Mouse (Mus musculus): ENCODE measurements around the gene Gcnt3. TPM values are rescaled to one million over a fixed set of nuclear protein-coding genes. Genes with fewer than 3 reads are reported as not detected.

The Gcnt3 gene
- polyA plus RNA-seq, 1 experiment: 5.6 TPM

DNA sequence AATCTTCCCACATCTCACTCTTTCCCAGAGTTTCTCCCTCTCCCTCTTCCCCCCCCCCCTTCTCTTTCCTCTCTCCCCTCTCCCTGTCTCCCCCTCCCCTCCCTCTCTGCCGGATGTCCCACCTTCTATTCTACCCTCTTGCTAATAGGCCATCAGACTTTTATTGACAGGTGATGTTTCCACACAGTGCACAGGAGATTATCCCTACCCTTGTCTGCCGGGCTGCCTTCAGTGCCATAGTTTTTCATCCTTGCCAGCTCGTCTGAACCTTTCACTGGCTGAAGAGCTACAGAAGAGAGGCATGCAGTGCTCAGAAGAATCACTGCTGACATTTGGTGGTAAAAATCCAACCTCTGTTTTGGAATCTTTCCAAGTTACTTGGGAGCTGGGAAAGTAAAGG is 15.5 kb upstream of the Gcnt3 start:
- Histone ChIP-seq H3K27me3 (ENCODE audit: control insufficient read depth, insufficient read depth, low read length) (no peaks in the 10 kb centered on the region), H3K27ac (ENCODE audit: insufficient read depth, low read depth, low read length) (peak overlapping the region; percentile 54; the same call in 1 of the 2 replicates), H3K4me3 (ENCODE audit: low read depth, low read length) (no peak overlapping the region), H3K36me3 (ENCODE audit: control insufficient read depth, insufficient read depth, low read length) (no peaks in the 10 kb centered on the region), H3K4me1 (ENCODE audit: control insufficient read depth, insufficient read depth, insufficient read length, low read length) (peaks cover 25% of the 10 kb centered on the region; the same call in 1 of the 2 replicates)
- TF ChIP-seq POLR2A (IDR thresholded peaks at IDR 0.05; ENCODE audit: low read depth, low read length): no peak
- TF ChIP-seq CTCF (IDR thresholded peaks at IDR 0.05; ENCODE audit: extremely low read depth, insufficient read length, insufficient replicate concordance, low read depth, low read length): no peak
- WGBS: 25% methylated on average over 3 of the region's 3 CpGs

DNA sequence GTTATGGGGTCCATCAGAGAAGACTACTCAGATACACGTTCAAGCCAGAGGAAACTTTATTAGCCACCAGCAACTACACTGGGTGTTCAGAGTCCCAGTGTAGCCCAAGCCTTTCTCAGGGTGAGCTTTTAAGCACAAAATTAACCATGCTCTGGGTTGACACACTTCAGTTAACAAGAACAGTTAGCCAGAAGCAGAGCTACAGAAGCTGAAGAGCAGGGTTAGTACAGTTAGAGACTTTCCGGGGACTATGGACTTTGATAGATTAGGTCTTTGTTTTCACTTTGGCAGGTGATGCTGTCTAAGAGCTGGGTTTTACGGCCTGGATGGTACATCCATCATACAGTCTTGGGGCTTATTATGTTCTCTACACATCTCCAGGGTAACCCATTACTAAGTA is 14.8 kb upstream of the Gcnt3 start:
- Histone ChIP-seq H3K27me3 (ENCODE audit: control insufficient read depth, insufficient read depth, low read length) (no peaks in the 10 kb centered on the region), H3K36me3 (ENCODE audit: control insufficient read depth, insufficient read depth, low read length) (no peaks in the 10 kb centered on the region), H3K4me1 (ENCODE audit: control insufficient read depth, insufficient read depth, insufficient read length, low read length) (peaks cover 30% of the 10 kb centered on the region; the same call in 1 of the 2 replicates), H3K27ac (ENCODE audit: insufficient read depth, low read depth, low read length) (peak overlapping the region; percentile 34; the same call in 1 of the 2 replicates), H3K4me3 (ENCODE audit: low read depth, low read length) (no peak overlapping the region)
- 35% methylated on average over 3 of the region's 3 CpGs for WGBS
- TF ChIP-seq CTCF (IDR thresholded peaks at IDR 0.05; ENCODE audit: extremely low read depth, insufficient read length, insufficient replicate concordance, low read depth, low read length) (no peak), POLR2A (IDR thresholded peaks at IDR 0.05; ENCODE audit: low read depth, low read length) (no peak)

DNA sequence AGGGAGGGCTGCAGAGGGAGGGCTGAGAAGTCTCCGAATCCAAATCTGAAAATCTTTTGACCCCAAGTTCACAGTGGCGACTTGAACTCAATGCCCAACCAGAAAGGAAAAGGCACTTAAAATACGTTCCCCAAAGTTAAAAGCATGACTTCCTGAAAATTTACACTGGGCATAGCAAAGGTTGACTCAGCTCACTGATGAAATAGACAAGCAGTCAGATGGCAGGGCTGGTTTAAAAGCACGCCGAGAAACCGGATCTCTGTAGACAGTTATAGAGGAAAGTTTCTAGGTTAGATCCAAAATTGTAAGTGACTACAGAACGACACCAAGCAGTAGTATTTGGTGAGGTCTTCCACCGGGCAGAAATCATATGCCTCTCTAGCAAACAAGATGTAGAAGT is 12.0 kb upstream of the Gcnt3 start:
- Histone ChIP-seq H3K4me1 (ENCODE audit: control insufficient read depth, insufficient read depth, insufficient read length, low read length) (peaks cover 47% of the 10 kb centered on the region), H3K27ac (ENCODE audit: insufficient read depth, low read depth, low read length) (no peak overlapping the region), H3K36me3 (ENCODE audit: control insufficient read depth, insufficient read depth, low read length) (no peaks in the 10 kb centered on the region), H3K27me3 (ENCODE audit: control insufficient read depth, insufficient read depth, low read length) (no peaks in the 10 kb centered on the region), H3K4me3 (ENCODE audit: low read depth, low read length) (no peak overlapping the region)
- WGBS: 58% methylated on average over 8 of the region's 8 CpGs
- TF ChIP-seq CTCF (IDR thresholded peaks at IDR 0.05; ENCODE audit: extremely low read depth, insufficient read length, insufficient replicate concordance, low read depth, low read length): no peak
- TF ChIP-seq POLR2A (IDR thresholded peaks at IDR 0.05; ENCODE audit: low read depth, low read length): no peak

DNA sequence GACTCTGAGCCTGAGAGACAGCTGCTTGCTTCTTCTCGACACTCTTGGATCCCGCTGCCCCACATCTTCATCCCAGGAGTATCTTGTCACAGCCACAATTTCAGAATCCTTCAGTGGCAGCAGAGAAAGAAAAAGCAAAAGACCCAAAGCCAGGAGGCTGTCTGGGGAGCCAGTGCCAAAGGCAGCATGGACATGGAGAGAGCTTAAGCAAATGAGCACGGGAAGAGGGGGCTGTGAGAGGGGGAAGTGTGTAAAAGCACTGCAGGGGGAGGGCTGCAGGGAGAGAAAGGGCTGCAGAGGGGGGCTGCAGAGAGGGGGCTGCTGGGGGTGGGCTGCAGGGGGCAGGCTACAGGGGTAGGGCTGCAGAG is 11.5 kb upstream of the Gcnt3 start:
- no peak for TF ChIP-seq POLR2A (IDR thresholded peaks at IDR 0.05; ENCODE audit: low read depth, low read length)
- TF ChIP-seq CTCF (IDR thresholded peaks at IDR 0.05; ENCODE audit: extremely low read depth, insufficient read length, insufficient replicate concordance, low read depth, low read length): no peak
- Histone ChIP-seq H3K36me3 (ENCODE audit: control insufficient read depth, insufficient read depth, low read length) (no peaks in the 10 kb centered on the region), H3K27ac (ENCODE audit: insufficient read depth, low read depth, low read length) (peak overlapping the region; percentile 93; the same call in 1 of the 2 replicates), H3K4me3 (ENCODE audit: low read depth, low read length) (no peak overlapping the region), H3K4me1 (ENCODE audit: control insufficient read depth, insufficient read depth, insufficient read length, low read length) (peaks cover 48% of the 10 kb centered on the region), H3K27me3 (ENCODE audit: control insufficient read depth, insufficient read depth, low read length) (no peaks in the 10 kb centered on the region)
- 60% methylated on average over 3 of the region's 3 CpGs for WGBS

DNA sequence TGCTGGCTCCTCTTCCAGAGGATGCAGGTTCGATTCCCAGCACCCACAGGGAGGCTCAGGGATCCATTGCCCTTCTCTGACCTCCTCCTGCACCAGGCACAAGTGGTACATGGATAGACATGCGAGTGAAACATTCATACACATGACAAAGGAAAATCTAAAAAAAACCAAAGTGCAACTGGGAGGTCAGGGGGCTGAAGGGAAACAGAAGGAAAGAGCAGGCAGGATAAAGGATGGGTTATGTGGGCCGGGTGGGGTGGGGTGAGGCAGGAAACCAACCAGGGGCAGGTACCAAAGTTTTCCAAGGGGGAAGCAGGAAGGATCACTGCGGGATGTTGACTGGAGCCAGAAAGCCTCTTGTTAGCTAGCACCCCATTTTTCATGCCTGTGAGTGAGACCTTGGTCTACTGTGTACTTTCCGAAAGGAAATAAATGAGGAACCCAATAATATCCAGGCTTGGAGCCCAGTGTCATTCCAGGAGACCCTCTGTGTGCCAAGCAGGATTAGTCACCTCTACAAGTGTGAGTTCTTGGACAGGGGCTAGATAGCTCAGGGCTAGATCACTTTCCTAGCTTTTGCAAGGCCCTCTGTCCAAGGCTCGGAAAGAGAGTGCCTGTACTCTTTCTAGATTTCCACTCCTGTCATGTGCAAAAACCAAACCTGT is 11.0 kb upstream of the Gcnt3 start:
- no peak for TF ChIP-seq CTCF (IDR thresholded peaks at IDR 0.05; ENCODE audit: extremely low read depth, insufficient read length, insufficient replicate concordance, low read depth, low read length)
- TF ChIP-seq POLR2A (IDR thresholded peaks at IDR 0.05; ENCODE audit: low read depth, low read length): no peak
- no peaks in the 10 kb centered on the region for H3K36me3 ChIP-seq (ENCODE audit: control insufficient read depth, insufficient read depth, low read length)
- H3K4me3 ChIP-seq (ENCODE audit: low read depth, low read length): no peak overlapping the region
- H3K4me1 ChIP-seq (ENCODE audit: control insufficient read depth, insufficient read depth, insufficient read length, low read length): peaks cover 50% of the 10 kb centered on the region
- peak overlapping the region; percentile 93 for H3K27ac ChIP-seq (ENCODE audit: insufficient read depth, low read depth, low read length)
- WGBS: 34% methylated on average over 6 of the region's 6 CpGs
- no peaks in the 10 kb centered on the region for H3K27me3 ChIP-seq (ENCODE audit: control insufficient read depth, insufficient read depth, low read length)

DNA sequence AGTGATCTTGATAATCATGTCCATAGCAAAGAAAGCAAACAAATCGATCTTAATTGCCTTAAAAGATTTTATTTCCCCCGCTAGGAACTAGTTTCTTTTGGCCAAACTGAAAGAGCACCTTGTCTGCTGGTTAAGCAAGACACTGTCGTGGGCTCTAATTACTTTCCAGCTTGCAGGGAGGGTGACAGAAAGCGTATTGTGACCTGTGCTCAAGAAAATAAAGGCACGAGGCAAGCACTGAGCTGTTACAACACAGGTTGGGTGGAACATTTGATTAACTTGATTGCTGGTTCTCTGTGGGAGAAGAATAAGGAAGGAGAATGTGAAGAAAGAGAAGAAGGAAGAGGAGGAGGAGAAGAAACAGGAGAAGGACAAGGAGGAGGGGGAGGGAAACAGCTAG is 10.4 kb upstream of the Gcnt3 start:
- no peaks in the 10 kb centered on the region for H3K27me3 ChIP-seq (ENCODE audit: control insufficient read depth, insufficient read depth, low read length)
- 27% methylated on average over 5 of the region's 5 CpGs for WGBS

DNA sequence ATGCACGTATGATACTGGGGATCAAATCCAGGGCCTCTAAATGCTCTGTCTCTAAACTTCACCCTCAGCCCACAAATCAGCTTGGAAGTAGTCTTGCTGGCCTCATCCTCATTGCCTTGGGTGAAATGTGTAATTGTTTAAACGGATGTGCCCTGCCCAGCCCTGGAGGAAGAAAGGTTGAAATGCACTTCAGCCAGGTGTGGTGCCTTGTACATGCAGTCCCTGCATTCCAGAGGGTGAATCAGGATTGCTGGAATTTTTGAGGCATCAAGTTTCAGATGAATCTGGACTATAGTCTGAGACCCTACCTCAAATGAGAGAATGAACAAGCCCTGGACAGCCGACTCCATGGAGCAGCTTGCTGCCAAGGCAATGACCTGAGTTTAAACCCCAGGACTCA is 10.0 kb upstream of the Gcnt3 start:
- TF ChIP-seq POLR2A (IDR thresholded peaks at IDR 0.05; ENCODE audit: low read depth, low read length) (no peak), CTCF (IDR thresholded peaks at IDR 0.05; ENCODE audit: extremely low read depth, insufficient read length, insufficient replicate concordance, low read depth, low read length) (no peak)
- Histone ChIP-seq H3K36me3 (ENCODE audit: control insufficient read depth, insufficient read depth, low read length) (no peaks in the 10 kb centered on the region), H3K4me1 (ENCODE audit: control insufficient read depth, insufficient read depth, insufficient read length, low read length) (peaks cover 52% of the 10 kb centered on the region), H3K4me3 (ENCODE audit: low read depth, low read length) (no peak overlapping the region), H3K27ac (ENCODE audit: insufficient read depth, low read depth, low read length) (peak overlapping the region; percentile 93), H3K27me3 (ENCODE audit: control insufficient read depth, insufficient read depth, low read length) (no peaks in the 10 kb centered on the region)
- 22% methylated on average over 3 of the region's 3 CpGs for WGBS

More for the DNA sequence above, 10.4 kb upstream of the Gcnt3 start:
- H3K36me3 ChIP-seq (ENCODE audit: control insufficient read depth, insufficient read depth, low read length): no peaks in the 10 kb centered on the region
- H3K4me1 ChIP-seq (ENCODE audit: control insufficient read depth, insufficient read depth, insufficient read length, low read length): peaks cover 50% of the 10 kb centered on the region
- H3K4me3 ChIP-seq (ENCODE audit: low read depth, low read length): no peak overlapping the region
- H3K27ac ChIP-seq (ENCODE audit: insufficient read depth, low read depth, low read length): peak overlapping the region; percentile 93
- no peak for TF ChIP-seq CTCF (IDR thresholded peaks at IDR 0.05; ENCODE audit: extremely low read depth, insufficient read length, insufficient replicate concordance, low read depth, low read length)
- TF ChIP-seq POLR2A (IDR thresholded peaks at IDR 0.05; ENCODE audit: low read depth, low read length): no peak

Measured in small intestine, adult 2 months (tissue).